In the genomic region with DNA sequence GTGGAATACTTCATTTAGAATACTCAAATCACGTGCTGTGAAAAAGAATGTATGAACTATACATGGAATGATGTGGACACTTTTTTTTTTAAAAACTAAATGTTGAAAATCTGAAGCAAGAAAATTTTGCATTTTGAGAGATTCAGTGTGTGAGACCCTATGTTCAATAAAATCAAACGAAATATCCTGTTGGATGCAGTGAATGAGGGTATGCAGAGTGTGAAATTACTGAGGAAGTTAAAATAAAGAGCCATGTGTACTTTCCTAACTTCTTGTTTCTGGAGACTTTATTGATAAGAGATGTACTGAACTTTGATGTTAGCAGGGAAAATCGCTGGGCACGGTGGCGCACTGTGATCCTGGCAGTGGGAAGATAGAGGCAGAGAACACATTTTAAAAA, we compare ENCODE assay signal across 11 mouse cellular contexts. TPM values are rescaled to one million over a fixed set of nuclear protein-coding genes. Genes with fewer than 3 reads are reported as not detected.
DNase-seq lines count a peak whose midpoint lies in the region; ATAC-seq lines count a peak whose summit lies in the region.
"Had no signal": no experiment of that assay in that cellular context is flagged by ENCODE, and none has a peak within 500 bp of the region (broad histone marks: within the 10 kb centered on the region; RNA-seq: fewer than 3 reads in every experiment).

No protein-coding gene starts in this region.

- H3K9me3 ChIP-seq in kidney, embryonic 14.5 days (ENCODE audit: control insufficient read depth, low read length) = no peaks in the 10 kb centered on the region
- no peaks in the 10 kb centered on the region for H3K9me3 ChIP-seq in embryonic facial prominence, embryonic 14.5 days (ENCODE audit: control insufficient read depth, low read length)
- no peaks in the 10 kb centered on the region for H3K9me3 ChIP-seq in intestine, embryonic 15.5 days
- no peaks in the 10 kb centered on the region for H3K9me3 ChIP-seq in midbrain, embryonic 13.5 days
- H3K9me3 ChIP-seq: limb, embryonic 15.5 days had no signal

- H3K27ac ChIP-seq in kidney, embryonic 14.5 days (ENCODE audit: low read depth, low read length) = no peak overlapping the region
- no peak overlapping the region for H3K27ac ChIP-seq in embryonic facial prominence, embryonic 14.5 days (replicated peaks; ENCODE audit: low read depth, low read length)
- H3K27ac ChIP-seq in intestine, embryonic 15.5 days = no peak overlapping the region
- no peak overlapping the region for H3K27ac ChIP-seq in midbrain, embryonic 13.5 days
- H3K27ac ChIP-seq: limb, embryonic 15.5 days had no signal

- peak overlapping the region; percentile 91; the same call in 1 of the 2 replicates for H3K4me3 ChIP-seq in kidney, embryonic 14.5 days (ENCODE audit: low read length)
- H3K4me3 ChIP-seq in embryonic facial prominence, embryonic 14.5 days (ENCODE audit: low read depth, low read length) = peak overlapping the region; percentile 95; the same call in 1 of the 2 replicates
- H3K4me3 ChIP-seq in intestine, embryonic 15.5 days (replicated peaks) = no peak overlapping the region
- H3K4me3 ChIP-seq in midbrain, embryonic 13.5 days (replicated peaks) = peak overlapping the region; percentile 93

- no peak for ATAC-seq in kidney, embryonic 14.5 days (ENCODE audit: low FRiP score, low TSS enrichment)
- no peak for ATAC-seq in embryonic facial prominence, embryonic 14.5 days (ENCODE audit: low read depth)
- no peak for ATAC-seq in intestine, embryonic 15.5 days
- no peak for ATAC-seq in midbrain, embryonic 13.5 days

- peak overlapping the region; percentile 57; the same call in 1 of the 2 replicates for H3K4me2 ChIP-seq in kidney, embryonic 14.5 days (replicated peaks; ENCODE audit: low read depth, low read length)
- peak overlapping the region; percentile 73 for H3K4me2 ChIP-seq in embryonic facial prominence, embryonic 14.5 days (ENCODE audit: low read depth, low read length)
- 0 out of 2 replicates have a peak overlapping the region, but pooled peaks have one; percentile 69 for H3K4me2 ChIP-seq in intestine, embryonic 15.5 days (replicated peaks)
- peak overlapping the region; percentile 61 for H3K4me2 ChIP-seq in midbrain, embryonic 13.5 days (replicated peaks)

- DNase-seq in kidney, adult 11 months = no peak
- DNase-seq in embryonic facial prominence, embryonic 14.5 days (ENCODE audit: low spot score) = no peak
- no peak for DNase-seq in ovary, adult 18-20 months (ENCODE audit: low spot score)
- no peak for DNase-seq in thymus, postnatal 25 days
- DNase-seq in right cerebral cortex, postnatal 36 days (ENCODE audit: low spot score in 2 of 2) = no peak
- DNase-seq: adrenal gland, postnatal 10 days; right cerebral cortex, postnatal 4 days had no signal

- no peak overlapping the region for H3K9ac ChIP-seq in kidney, embryonic 14.5 days (ENCODE audit: low read depth, low read length)
- H3K9ac ChIP-seq in embryonic facial prominence, embryonic 14.5 days (ENCODE audit: low read depth, low read length) = no peak overlapping the region; the same call in 1 of the 2 replicates
- no peak overlapping the region for H3K9ac ChIP-seq in intestine, embryonic 15.5 days
- no peak overlapping the region for H3K9ac ChIP-seq in midbrain, embryonic 13.5 days (replicated peaks)
- H3K9ac ChIP-seq: limb, embryonic 15.5 days had no signal

- WGBS in kidney, embryonic 14.5 days = 85% methylated on average over 5 of the region's 5 CpGs
- 84% methylated on average over 5 of the region's 5 CpGs for WGBS in embryonic facial prominence, embryonic 14.5 days
- 74% methylated on average over 5 of the region's 5 CpGs for WGBS in intestine, embryonic 15.5 days
- 88% methylated on average over 5 of the region's 5 CpGs for WGBS in midbrain, embryonic 13.5 days

- peaks cover 5% of the 10 kb centered on the region; the same call in 1 of the 2 replicates for H3K4me1 ChIP-seq in kidney, embryonic 14.5 days (ENCODE audit: control insufficient read depth, insufficient read depth, low read length)
- H3K4me1 ChIP-seq in embryonic facial prominence, embryonic 14.5 days (ENCODE audit: control insufficient read depth, insufficient read depth, low read length) = no peaks in the 10 kb centered on the region
- no peaks in the 10 kb centered on the region for H3K4me1 ChIP-seq in intestine, embryonic 15.5 days (replicated peaks)
- H3K4me1 ChIP-seq in midbrain, embryonic 13.5 days (replicated peaks) = peaks cover 19% of the 10 kb centered on the region
- H3K4me1 ChIP-seq: limb, embryonic 15.5 days had no signal

- no peaks in the 10 kb centered on the region for H3K27me3 ChIP-seq in kidney, embryonic 14.5 days (ENCODE audit: control insufficient read depth, insufficient read depth, low read length)
- no peaks in the 10 kb centered on the region for H3K27me3 ChIP-seq in embryonic facial prominence, embryonic 14.5 days (replicated peaks; ENCODE audit: control insufficient read depth, insufficient read depth, low read length)
- no peaks in the 10 kb centered on the region for H3K27me3 ChIP-seq in intestine, embryonic 15.5 days (replicated peaks)
- peaks cover 4% of the 10 kb centered on the region; the same call in 1 of the 2 replicates for H3K27me3 ChIP-seq in midbrain, embryonic 13.5 days

- H3K36me3 ChIP-seq in kidney, embryonic 14.5 days (ENCODE audit: control insufficient read depth, insufficient read depth, low read length) = no peaks in the 10 kb centered on the region
- H3K36me3 ChIP-seq in embryonic facial prominence, embryonic 14.5 days (ENCODE audit: control insufficient read depth, insufficient read depth, low read length) = no peaks in the 10 kb centered on the region; the same call in 1 of the 2 replicates
- H3K36me3 ChIP-seq in intestine, embryonic 15.5 days = no peaks in the 10 kb centered on the region
- peaks cover 8% of the 10 kb centered on the region; the same call in 1 of the 2 replicates for H3K36me3 ChIP-seq in midbrain, embryonic 13.5 days

RNA-seq across cellular contexts. Expression of gene March8, which starts 1.3 kb away (rescaled TPM):
- polyA plus RNA-seq in kidney, embryonic 14.5 days (2014; fragmentation: Nextera tagmentation; extraction: Ambion mirVana) = 28.6 and 40.0 TPM in 2 replicates
- polyA plus RNA-seq in embryonic facial prominence, embryonic 14.5 days (2014; fragmentation: Nextera tagmentation; extraction: Ambion mirVana) = 31.8 and 32.1 TPM in 2 replicates
- polyA plus RNA-seq in intestine, embryonic 15.5 days (2015; fragmentation: Nextera tagmentation; extraction: Ambion mirVana) = 31.3 and 35.3 TPM in 2 replicates
- 68.5 and 68.9 TPM in 2 replicates for polyA plus RNA-seq in midbrain, embryonic 13.5 days (2015; fragmentation: Nextera tagmentation; extraction: Ambion mirVana)
